Mouse (Mus musculus) limb, embryonic 13.5 days (tissue): ENCODE results near the gene Espnl. TPM values are rescaled to one million over a fixed set of nuclear protein-coding genes. Genes with fewer than 3 reads are reported as not detected.

Experiments
- ATAC-seq: fragments of 200-750 bp; cut with Nextera tagmentation; 2 replicates; pipeline ENCODE4 v1.8.0; 2017; ENCODE audit warnings: low read depth, moderate number of reproducible peaks, moderate TSS enrichment; ENCODE audit not compliant: low FRiP score
- H3K27ac ChIP-seq: fragments of 300-500 bp; sonication (generic); 2 replicates; pipeline ENCODE4 v1.5.1; 2015; ENCODE audit warnings: inconsistent platforms, mild to moderate bottlenecking, moderate library complexity
- H3K27me3 ChIP-seq: fragments of 300-500 bp; sonication (generic); 2 replicates; pipeline ENCODE4 v1.6.1; 2015; ENCODE audit warnings: mild to moderate bottlenecking, inconsistent platforms
- H3K36me3 ChIP-seq: fragments of 300-500 bp; sonication (generic); 2 replicates; pipeline ENCODE4 v1.6.1; 2015; ENCODE audit warnings: inconsistent platforms, mild to moderate bottlenecking, moderate library complexity
- H3K4me1 ChIP-seq: fragments of 300-500 bp; sonication (generic); 2 replicates; pipeline ENCODE4 v1.6.1; 2015; ENCODE audit warnings: inconsistent platforms
- H3K4me2 ChIP-seq: fragments of 300-500 bp; sonication (generic); replicated peaks from 2 replicates; pipeline ENCODE4 v1.6.1; 2015; ENCODE audit warnings: inconsistent platforms, mild to moderate bottlenecking, moderate library complexity
- H3K4me3 ChIP-seq: fragments of 300-500 bp; sonication (generic); 2 replicates; pipeline ENCODE4 v1.5.1; 2015; ENCODE audit warnings: moderate library complexity, mild to moderate bottlenecking, inconsistent platforms
- H3K9ac ChIP-seq: fragments of 300-500 bp; sonication (generic); 2 replicates; pipeline ENCODE4 v1.6.1; 2015; ENCODE audit warnings: mild to moderate bottlenecking, inconsistent platforms
- H3K9me3 ChIP-seq: fragments of 300-500 bp; sonication (generic); 2 replicates; pipeline ENCODE4 v1.6.1; 2016; ENCODE audit warnings: inconsistent platforms
- WGBS: fragments of 180-500 bp; shearing (Covaris S2); methylation state at CpG from one replicate; pipeline ENCODE4 v1.1.7; 2015; 5-methylcytosine and 5-hydroxymethylcytosine counted together
- polyA plus RNA-seq: library from polyadenylated mRNA; unstranded; fragments of >200 nt; fragmentation: Nextera tagmentation; extraction: Ambion mirVana; gene quantifications from 2 replicates; pipeline ENCODE4 v1.2.1, GENCODE M21; 2015

Espnl gene
- polyA plus RNA-seq = 0.04 and 0.05 TPM in 2 replicates

DNA sequence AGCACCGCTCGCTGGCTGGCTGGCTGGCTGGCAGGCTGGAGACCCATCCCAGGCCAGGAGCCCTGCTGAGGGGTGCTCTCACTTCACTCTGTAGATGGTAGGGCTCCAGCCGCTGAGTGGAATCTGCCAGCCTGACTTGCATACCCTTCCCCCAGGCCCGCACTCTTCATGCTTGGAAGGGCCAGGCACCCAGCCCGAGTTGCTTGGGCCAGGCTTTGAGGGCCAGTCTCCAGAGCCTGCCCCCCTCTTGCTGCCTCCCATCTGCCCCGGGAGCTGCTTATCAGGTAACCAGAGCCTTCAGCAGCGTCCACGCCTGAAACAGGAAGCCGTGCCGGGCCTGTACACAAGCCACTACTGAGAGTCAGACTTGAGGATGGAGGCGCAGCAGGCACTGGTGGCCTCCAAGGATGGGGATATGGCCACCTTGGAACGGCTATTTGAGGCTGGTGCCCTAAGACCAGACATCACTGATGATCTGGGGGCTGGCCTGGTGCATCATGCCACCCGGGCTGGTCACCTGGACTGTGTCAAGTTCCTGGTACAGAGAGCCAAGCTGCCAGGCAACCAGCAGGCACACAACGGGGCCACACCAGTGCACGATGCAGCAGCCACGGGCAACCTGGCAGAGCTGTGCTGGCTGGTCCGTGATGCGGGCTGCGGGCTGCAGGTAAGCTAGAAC is at the start of gene Espnl:
Gene Espnl (plus strand): TSS at position 316 of the 679 bp plus-strand sequence.
- no peak within 1 kb of the TSS for H3K9ac ChIP-seq

DNA sequence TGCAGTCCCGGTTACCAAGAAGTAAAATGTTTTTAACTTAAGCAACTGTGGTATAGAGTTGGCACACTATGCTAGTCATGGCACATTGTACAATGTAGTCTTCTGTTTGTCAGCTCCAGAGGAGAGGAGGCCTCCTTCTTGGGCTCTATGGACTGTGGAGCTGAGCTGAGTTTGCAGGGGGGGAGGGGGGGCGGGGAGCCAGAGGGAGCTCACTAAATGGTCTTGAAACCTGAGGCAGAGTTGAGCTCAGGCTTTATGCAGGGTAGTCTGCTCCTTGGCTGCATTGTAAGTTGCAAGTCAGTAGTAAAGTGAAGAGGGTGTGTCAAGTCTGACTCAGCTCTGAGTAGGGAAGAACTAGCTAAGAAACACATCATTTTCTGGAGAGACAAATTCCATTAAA is 49.6 kb upstream of the Espnl start:
- WGBS = 74% methylated on average over 2 of the region's 2 CpGs
- H3K27me3 ChIP-seq = no peaks in the 10 kb centered on the region
- no peak overlapping the region for H3K27ac ChIP-seq
- H3K4me1 ChIP-seq = no peaks in the 10 kb centered on the region
- H3K9me3 ChIP-seq = no peaks in the 10 kb centered on the region
- H3K9ac ChIP-seq = no peak overlapping the region
- no peak overlapping the region for H3K4me3 ChIP-seq
- no peak overlapping the region for H3K4me2 ChIP-seq
- H3K36me3 ChIP-seq = peaks cover 28% of the 10 kb centered on the region
- ATAC-seq = peak; percentile 19; the same call in 1 of the 2 replicates

More for the DNA sequence above, at the start of gene Espnl:
- no peaks in the 10 kb centered on the region for H3K36me3 ChIP-seq
- H3K4me2 ChIP-seq = no peak within 1 kb of the TSS
- H3K4me3 ChIP-seq = no peak within 1 kb of the TSS
- H3K27ac ChIP-seq = no peak within 1 kb of the TSS
- H3K27me3 ChIP-seq = no peaks in the 10 kb centered on the region
- H3K4me1 ChIP-seq = no peaks in the 10 kb centered on the region
- WGBS = 72% methylated on average over 19 of the region's 19 CpGs
- no peaks in the 10 kb centered on the region for H3K9me3 ChIP-seq
- no peak for ATAC-seq

DNA sequence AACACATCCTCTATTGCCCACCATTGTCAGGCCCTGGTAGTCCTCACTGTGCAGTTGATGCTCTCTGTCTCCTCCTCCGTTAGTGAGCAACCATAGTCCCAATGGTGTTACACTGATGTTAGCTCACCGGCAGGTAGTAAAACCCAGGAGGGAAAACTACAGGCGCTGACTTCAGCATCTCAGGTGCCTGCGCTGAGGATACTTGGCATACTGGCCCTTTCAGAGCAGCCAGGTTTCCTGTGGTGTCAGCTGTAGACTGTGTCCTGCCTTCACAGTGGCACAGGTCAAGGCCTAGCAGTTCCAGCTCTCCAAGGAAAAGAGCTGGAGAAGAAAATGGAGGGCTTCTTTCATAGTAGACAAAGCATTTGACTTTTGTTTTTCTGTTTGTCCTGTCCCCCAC is 45.3 kb upstream of the Espnl start:
- Histone ChIP-seq H3K4me1 (no peaks in the 10 kb centered on the region), H3K9ac (no peak overlapping the region), H3K4me3 (no peak overlapping the region), H3K36me3 (peaks cover 67% of the 10 kb centered on the region), H3K27ac (no peak overlapping the region), H3K9me3 (no peaks in the 10 kb centered on the region), H3K27me3 (no peaks in the 10 kb centered on the region), H3K4me2 (no peak overlapping the region)
- ATAC-seq = no peak
- 89% methylated on average over 4 of the region's 4 CpGs for WGBS

DNA sequence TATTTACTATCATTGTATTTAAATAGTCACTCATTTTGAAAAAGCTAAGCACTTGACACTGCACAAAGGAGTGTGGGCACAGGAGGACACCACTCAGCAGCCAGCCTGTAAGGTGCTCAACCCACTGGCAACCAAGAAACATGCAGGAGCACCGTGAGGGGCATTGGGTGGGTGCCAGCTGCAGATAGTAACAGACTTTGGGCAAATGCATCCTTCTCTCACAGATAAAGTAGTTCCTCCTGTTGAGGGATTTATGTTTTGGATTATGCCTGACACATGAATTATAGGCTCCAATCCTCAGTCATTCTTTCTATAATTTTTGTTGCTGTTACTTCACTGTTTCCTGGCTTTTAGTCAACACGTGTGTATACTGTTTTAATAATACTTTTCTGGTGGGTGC is 44.4 kb upstream of the Espnl start:
- no peak overlapping the region for H3K27ac ChIP-seq
- H3K4me1 ChIP-seq = no peaks in the 10 kb centered on the region
- H3K4me2 ChIP-seq = no peak overlapping the region
- no peak for ATAC-seq
- H3K4me3 ChIP-seq = no peak overlapping the region
- peaks cover 72% of the 10 kb centered on the region for H3K36me3 ChIP-seq
- H3K27me3 ChIP-seq = no peaks in the 10 kb centered on the region
- 85% methylated on average over 2 of the region's 2 CpGs for WGBS
- no peaks in the 10 kb centered on the region for H3K9me3 ChIP-seq
- H3K9ac ChIP-seq = no peak overlapping the region

DNA sequence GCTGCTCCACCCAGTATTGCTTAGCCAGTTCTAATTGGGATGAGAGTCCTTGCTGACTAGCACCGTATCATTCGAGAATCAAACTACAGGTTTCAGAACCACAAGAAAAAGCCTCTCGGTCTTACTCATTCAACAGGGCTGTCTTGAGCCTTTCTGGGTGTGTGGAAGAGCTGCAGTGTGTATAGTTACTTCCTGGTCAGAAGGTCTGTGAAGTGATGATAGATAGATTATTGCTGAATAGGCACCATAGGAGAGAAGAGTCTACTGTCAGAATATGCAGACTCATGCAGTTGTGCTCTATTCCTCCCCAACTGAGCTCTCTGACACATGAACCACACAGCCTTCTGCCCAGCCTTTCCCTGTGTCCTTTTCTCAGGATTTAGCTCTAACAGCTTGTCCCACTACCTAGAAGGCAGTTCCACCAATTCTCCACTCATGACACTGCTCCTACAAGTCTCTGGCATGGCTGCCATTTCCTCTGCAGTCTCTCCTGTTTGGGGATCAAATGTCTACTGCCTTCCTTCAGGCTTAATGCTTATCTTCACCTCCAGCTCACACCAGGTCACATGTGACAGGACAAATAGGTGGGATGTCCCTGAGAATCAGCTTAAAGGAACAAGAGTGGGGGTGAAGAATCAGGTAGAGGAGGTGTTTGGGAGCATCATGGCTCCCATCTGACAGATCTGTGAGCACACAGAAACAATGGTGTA is 43.3 kb upstream of the Espnl start:
- no peak overlapping the region for H3K27ac ChIP-seq
- WGBS = 96% methylated on average over 3 of the region's 3 CpGs
- H3K9me3 ChIP-seq = no peaks in the 10 kb centered on the region
- no peak overlapping the region for H3K4me3 ChIP-seq
- no peaks in the 10 kb centered on the region for H3K4me1 ChIP-seq
- H3K36me3 ChIP-seq = peaks cover 75% of the 10 kb centered on the region
- no peak overlapping the region for H3K4me2 ChIP-seq
- no peaks in the 10 kb centered on the region for H3K27me3 ChIP-seq
- no peak overlapping the region for H3K9ac ChIP-seq
- ATAC-seq = no peak

DNA sequence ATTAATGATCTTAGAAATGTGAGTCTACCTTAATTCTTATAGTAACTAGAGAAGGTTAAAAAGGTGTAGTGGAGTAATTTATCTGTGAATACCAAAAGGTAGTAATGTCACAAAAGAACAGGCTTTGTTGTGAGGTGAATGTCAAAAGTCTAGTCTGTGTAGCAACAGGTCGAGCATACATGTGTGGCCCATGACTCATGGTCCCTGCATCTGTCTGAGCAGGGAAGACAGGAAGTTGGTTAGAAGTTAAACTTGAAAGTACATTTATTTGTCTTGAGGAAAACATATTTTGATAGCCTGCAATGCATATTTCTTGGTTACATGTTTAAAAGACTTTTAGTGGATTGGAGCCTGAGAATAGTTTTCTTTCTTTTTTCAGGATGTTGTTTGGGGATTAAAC is 42.7 kb upstream of the Espnl start:
- Histone ChIP-seq H3K4me3 (no peak overlapping the region), H3K4me1 (no peaks in the 10 kb centered on the region), H3K27ac (no peak overlapping the region), H3K36me3 (peaks cover 78% of the 10 kb centered on the region), H3K9me3 (no peaks in the 10 kb centered on the region), H3K4me2 (no peak overlapping the region), H3K27me3 (no peaks in the 10 kb centered on the region), H3K9ac (no peak overlapping the region)
- WGBS = 80% methylated on average over 1 of the region's 1 CpGs
- no peak for ATAC-seq

DNA sequence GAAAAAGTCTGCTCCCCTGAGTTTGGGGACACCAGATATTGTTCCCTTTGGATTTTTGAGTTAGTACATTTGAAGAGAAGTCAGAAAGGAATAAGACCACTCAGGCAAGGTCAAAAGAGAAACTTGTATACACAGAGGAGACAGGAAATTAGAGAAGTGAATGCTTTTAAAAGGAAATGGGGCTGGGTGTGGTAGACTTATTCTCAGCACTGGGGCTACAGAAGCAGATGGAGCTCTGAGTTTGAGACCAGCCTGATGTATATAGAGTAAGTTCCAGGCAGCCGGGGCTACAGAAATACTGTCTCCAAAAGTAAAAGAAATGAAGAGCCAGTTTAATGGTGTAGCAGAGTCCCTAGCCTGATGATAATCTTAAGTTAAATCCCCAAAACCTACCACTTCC is 39.3 kb upstream of the Espnl start:
- ATAC-seq = no peak
- no peak overlapping the region for H3K4me3 ChIP-seq
- H3K9me3 ChIP-seq = no peaks in the 10 kb centered on the region
- H3K27me3 ChIP-seq = no peaks in the 10 kb centered on the region
- no peaks in the 10 kb centered on the region for H3K4me1 ChIP-seq
- 97% methylated on average over 1 of the region's 1 CpGs for WGBS
- no peak overlapping the region for H3K27ac ChIP-seq
- H3K36me3 ChIP-seq = peaks cover 83% of the 10 kb centered on the region
- H3K9ac ChIP-seq = no peak overlapping the region
- no peak overlapping the region for H3K4me2 ChIP-seq

DNA sequence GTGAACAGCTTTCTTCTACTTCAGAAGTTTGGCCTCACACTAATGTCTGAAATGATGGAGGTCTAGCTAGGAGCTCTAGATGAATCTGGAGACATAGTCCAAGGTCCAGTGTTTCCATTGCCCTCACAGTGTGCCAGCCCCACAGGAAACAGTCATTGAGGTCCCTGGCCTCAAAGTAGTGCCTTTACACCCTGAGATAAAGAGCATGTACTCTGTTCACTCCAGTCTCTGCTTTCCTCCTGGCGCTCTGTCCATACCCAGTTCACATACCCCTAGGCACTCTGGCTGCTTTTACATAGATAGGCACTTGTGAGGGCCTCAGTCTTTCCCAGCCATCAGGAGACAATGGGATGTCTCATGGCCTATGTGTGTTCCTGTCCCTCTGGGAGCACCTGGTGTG is 32.5 kb upstream of the Espnl start:
- H3K36me3 ChIP-seq = peaks cover 59% of the 10 kb centered on the region
- H3K4me1 ChIP-seq = no peaks in the 10 kb centered on the region
- H3K9me3 ChIP-seq = no peaks in the 10 kb centered on the region
- H3K27me3 ChIP-seq = no peaks in the 10 kb centered on the region
- no peak for ATAC-seq
- H3K9ac ChIP-seq = no peak overlapping the region
- no peak overlapping the region for H3K27ac ChIP-seq
- WGBS = 88% methylated on average over 1 of the region's 1 CpGs
- no peak overlapping the region for H3K4me3 ChIP-seq
- H3K4me2 ChIP-seq = no peak overlapping the region

DNA sequence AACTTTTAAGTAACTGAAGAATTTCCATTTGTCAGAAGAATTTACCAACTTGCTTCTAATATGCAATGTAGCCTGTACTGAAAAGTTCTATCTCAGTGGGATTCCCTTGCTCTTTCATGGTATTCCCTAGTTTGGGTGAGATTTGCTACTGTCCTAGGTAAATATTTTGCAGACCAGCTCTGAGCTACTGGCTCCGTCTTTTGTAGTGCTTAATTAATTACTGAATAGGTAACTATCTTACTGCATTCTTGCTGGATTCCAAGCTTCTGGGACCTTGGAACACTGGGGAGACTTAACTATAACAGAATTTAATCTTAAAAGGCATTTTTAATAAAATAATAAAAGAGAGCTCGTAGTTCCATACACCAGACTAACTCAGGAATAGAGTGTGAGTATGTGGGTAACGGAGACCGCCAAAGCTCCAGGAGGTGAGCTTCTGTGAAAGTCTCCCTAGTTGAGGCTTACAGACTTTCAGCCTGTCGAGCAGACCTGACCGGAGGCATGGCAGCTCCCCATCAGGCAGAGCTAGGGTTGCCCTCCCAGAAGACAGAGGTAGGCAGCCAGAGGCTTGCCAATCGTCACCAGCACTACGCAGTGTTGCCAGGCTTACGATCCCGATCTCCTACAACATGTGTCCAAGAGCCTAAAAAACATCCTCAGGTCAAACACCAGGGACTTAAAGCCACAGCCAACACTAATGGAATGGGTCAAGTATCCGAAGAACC is 29.6 kb upstream of the Espnl start:
- H3K4me2 ChIP-seq = no peak overlapping the region
- no peak for ATAC-seq
- 91% methylated on average over 11 of the region's 11 CpGs for WGBS

DNA sequence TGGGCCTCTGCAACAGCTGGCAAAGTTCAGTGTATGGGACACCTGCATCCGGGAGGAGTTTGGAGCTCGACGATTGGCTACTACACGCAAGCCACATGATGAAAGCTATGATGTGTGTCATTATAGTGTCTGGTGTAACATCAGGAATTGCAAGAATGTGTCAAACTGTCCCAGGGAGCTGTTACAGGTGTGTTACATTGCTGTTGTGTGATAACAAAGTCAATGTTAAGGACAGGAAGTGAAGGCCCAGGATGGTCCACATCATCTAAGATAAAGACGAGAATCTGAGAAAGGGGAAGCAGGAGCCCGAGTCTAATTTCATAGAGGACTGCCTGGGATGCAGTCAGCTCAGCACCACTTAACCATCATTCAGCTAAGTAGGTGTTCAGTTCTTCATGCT is 26.3 kb upstream of the Espnl start:
- no peak overlapping the region for H3K27ac ChIP-seq
- 92% methylated on average over 6 of the region's 6 CpGs for WGBS
- no peak for ATAC-seq

More for the DNA sequence above, 29.6 kb upstream of the Espnl start:
- no peaks in the 10 kb centered on the region for H3K9me3 ChIP-seq
- H3K27ac ChIP-seq = no peak overlapping the region
- no peak overlapping the region for H3K9ac ChIP-seq
- H3K4me3 ChIP-seq = no peak overlapping the region
- H3K27me3 ChIP-seq = no peaks in the 10 kb centered on the region
- H3K36me3 ChIP-seq = peaks cover 41% of the 10 kb centered on the region
- H3K4me1 ChIP-seq = no peaks in the 10 kb centered on the region

DNA sequence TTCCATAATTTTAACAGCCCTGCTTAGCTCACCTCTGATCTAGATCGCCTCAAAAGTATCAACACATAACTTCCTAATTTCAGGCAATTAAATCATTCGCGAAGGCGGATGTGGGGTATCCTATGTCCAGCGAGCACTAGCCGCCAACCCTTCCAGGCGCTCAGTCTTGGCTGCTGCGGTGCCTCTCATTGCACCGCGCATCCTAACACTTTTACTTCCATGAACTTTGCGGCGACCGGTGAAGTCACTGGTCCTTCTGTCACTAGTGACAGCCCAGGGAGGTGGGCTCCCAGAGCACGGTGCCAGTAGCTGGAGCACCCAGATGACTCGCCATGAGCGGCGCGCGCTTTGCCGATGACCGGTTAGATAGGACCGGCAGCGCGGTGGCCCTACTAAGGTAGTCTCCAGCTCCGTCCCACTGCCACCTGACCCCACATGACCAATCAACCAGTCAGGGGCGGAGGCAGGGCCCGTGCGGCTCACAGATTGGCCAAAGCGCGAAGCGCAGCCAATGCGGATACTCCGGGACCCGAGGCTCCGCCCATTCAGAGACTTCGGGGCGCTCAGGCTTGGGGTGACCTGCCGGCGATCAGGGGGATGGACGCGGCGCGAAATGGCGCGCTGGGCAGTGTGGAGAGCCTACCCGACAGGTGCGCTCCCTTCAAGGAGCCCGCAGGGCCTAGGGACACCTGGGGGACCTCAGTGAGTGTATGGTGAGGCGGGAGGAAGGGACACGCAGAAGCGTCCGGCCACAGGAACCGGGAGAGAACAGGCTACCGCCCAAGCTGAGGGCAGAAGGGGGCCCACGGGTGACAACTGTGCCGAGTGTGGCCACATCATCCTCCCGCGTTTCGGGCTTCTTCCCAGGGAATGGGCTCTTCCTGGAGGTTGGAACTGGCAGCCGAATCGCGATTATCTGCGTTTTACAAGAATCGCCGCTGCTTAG is 23.8 kb upstream of the Espnl start, which contains the start of gene Scly:
Gene Scly (plus strand): TSS at position 540 of the 946 bp plus-strand sequence.
- WGBS = under 1% methylated on average over 59 of the region's 65 CpGs
- Histone ChIP-seq H3K4me2 (peak within 1 kb of the TSS; percentile 78), H3K27ac (no peak within 1 kb of the TSS), H3K9me3 (no peaks in the 10 kb centered on the region), H3K4me1 (peaks cover 10% of the 10 kb centered on the region), H3K4me3 (peak within 1 kb of the TSS; percentile 62), H3K9ac (peak within 1 kb of the TSS; percentile 79), H3K27me3 (no peaks in the 10 kb centered on the region), H3K36me3 (peaks cover 12% of the 10 kb centered on the region; the same call in 1 of the 2 replicates)
- peak; percentile 99 for ATAC-seq

More for the DNA sequence above, 26.3 kb upstream of the Espnl start:
- no peak overlapping the region for H3K4me3 ChIP-seq
- H3K36me3 ChIP-seq = peaks cover 21% of the 10 kb centered on the region
- H3K27me3 ChIP-seq = no peaks in the 10 kb centered on the region
- H3K9me3 ChIP-seq = no peaks in the 10 kb centered on the region
- no peak overlapping the region for H3K9ac ChIP-seq
- peaks cover 10% of the 10 kb centered on the region for H3K4me1 ChIP-seq
- no peak overlapping the region for H3K4me2 ChIP-seq
